Comparison of ENCODE assay signal across 8 mouse cellular contexts in genomic region chr5:90203168-90203567, GRCm38 (mm10). TPM values are rescaled to one million over a fixed set of nuclear protein-coding genes. Genes with fewer than 3 reads are reported as not detected.
DNase-seq lines count a peak whose midpoint lies in the region.

No protein-coding gene starts in this region.

- peak; percentile 27 for DNase-seq in cerebellum, adult 11 months
- DNase-seq in cerebellum, adult 9-11 months, result no peak
- peak; percentile 39 for DNase-seq in ovary, postnatal 14 days (ENCODE audit: low spot score)
- DNase-seq in ovary, postnatal 36 days (ENCODE audit: low spot score), result no peak
- DNase-seq in cerebellum, postnatal 14 days, result peak; percentile 60 to 68
- DNase-seq in heart, postnatal 4 days, result peak; percentile 37
- DNase-seq in lung, postnatal 36 days, result peak; percentile 77
- DNase-seq in thymus, postnatal 14 days, result peak; percentile 55

RNA-seq across cellular contexts. Expression of gene Cox18, which starts 20.6 kb away (rescaled TPM):
- total RNA-seq in heart, postnatal 4 days (2021), result 10 to 100 TPM; 17.0 to 18.9 TPM

Comparison
In these comparisons a context has a peak if more than half of its experiments do, and no peak if none do; other contexts are left out.
1. DNase-seq: peak in cerebellum, adult 11 months (single experiment), ovary, postnatal 14 days (single experiment), cerebellum, postnatal 14 days (2 of 2), heart, postnatal 4 days (single experiment), lung, postnatal 36 days (single experiment) and thymus, postnatal 14 days (single experiment); none in cerebellum, adult 9-11 months (single experiment) and ovary, postnatal 36 days (single experiment).